Mouse (Mus musculus): Measurements from ENCODE around the gene Kcna4. TPM values are rescaled to one million over a fixed set of nuclear protein-coding genes. Genes with fewer than 3 reads are reported as not detected.

Kcna4 gene
- polyA plus RNA-seq, 1 experiment from 2014 or later = 10.5 TPM

Other genes with a start within 250 kb of the Kcna4 start
- not detected in 2 replicates for gene Fshb, start 231.0 kb upstream of the Kcna4 start, polyA plus RNA-seq (2015; fragmentation: Nextera tagmentation; extraction: Ambion mirVana)

All from hindbrain, embryonic 16.5 days (tissue).